Mouse (Mus musculus): ENCODE measurements at regions not wholly inside any gene's neighbourhood (a gene's known extent, or its start where the extent isn't known, plus 50 kb on each side); places are given as distances from the start of the nearest gene placed in this dataset.

GRCm38 (mm10) chr17:67504502-67505033 lies 128.0 kb downstream of the Lrrc30 start:
- DNase-seq (ENCODE audit: extremely low spot score, low read depth, low spot score) = no peak

- no peak for DNase-seq (ENCODE audit: extremely low spot score, low read depth, low spot score)
These were observed 129.2 kb downstream of the Lrrc30 start for GRCm38 (mm10) chr17:67503125-67503878.

GRCm38 (mm10) chr17:67502628-67503027 lies 129.9 kb downstream of the Lrrc30 start:
- no peak for DNase-seq (ENCODE audit: extremely low spot score, low read depth, low spot score)

- DNase-seq (ENCODE audit: extremely low spot score, low read depth, low spot score) = no peak
These were observed 132.5 kb downstream of the Lrrc30 start for GRCm38 (mm10) chr17:67499783-67500641.

DNA sequence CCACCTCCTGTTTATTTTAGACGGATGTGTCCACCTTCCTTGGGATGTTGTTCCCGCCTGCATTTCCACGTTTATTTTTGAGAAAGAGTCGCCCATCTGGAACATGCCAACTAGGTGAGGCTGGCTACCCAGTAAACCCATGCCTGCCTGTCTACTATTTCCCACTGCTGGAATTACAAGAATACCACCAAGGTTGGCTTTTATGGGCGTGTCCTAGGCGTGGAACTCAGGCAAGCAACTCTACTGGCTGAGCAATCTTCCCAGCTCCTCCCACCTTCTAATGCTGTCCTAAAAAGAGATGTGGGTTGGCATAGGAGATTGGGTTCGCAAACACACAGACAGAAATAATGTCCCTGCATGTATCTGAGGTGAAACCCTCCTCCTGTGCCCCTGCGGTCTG lies 135.1 kb downstream of the Lrrc30 start:
- no peak for DNase-seq (ENCODE audit: extremely low spot score, low read depth, low spot score)

DNA sequence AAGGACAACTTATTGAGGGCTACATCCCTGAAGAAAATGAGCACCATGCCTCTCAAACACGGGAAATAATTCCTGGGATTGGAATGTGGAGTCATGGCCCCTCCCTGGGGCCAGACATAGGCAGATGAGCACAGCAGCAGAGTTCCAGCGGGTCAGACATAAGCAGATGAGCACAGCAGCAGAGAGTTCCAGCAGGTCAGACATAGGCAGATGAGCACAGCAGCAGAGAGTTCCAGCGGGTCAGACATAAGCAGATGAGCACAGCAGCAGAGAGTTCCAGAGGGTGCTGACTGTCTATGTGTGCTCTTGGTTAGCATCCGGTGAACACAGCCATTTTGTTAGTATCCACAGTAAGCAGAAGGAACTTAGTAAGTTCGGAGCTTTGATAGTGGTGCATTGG lies 126.2 kb upstream of the Ptprm start:
- no peak for DNase-seq (ENCODE audit: extremely low spot score, low read depth, low spot score)

GRCm38 (mm10) chr17:67473137-67473536 lies 118.9 kb upstream of the Ptprm start:
- peak; percentile 24 for DNase-seq (ENCODE audit: extremely low spot score, low read depth, low spot score)

GRCm38 (mm10) chr17:67458851-67459421 lies 104.7 kb upstream of the Ptprm start:
- DNase-seq (ENCODE audit: extremely low spot score, low read depth, low spot score) = no peak

DNA sequence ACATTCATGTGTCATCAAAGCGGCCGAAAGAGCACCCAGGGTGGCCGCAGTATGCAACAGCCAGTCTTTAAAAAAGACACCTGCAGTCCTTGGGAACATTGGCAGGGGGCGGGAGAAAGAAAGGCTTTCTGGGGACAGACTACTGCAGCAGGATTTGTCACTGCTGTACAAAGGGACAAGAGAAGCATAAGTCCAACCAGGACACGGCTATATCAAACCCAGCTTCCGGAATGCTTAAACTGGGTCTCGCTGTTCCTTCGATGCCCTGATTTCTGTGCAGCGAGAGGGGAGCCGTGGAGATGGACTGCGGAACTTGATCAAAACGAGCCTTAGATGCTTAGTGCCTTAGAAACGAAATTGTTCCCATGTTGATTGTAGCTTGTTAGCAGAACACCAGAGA lies 97.7 kb upstream of the Ptprm start:
- no peak for DNase-seq (ENCODE audit: extremely low spot score, low read depth, low spot score)

DNA sequence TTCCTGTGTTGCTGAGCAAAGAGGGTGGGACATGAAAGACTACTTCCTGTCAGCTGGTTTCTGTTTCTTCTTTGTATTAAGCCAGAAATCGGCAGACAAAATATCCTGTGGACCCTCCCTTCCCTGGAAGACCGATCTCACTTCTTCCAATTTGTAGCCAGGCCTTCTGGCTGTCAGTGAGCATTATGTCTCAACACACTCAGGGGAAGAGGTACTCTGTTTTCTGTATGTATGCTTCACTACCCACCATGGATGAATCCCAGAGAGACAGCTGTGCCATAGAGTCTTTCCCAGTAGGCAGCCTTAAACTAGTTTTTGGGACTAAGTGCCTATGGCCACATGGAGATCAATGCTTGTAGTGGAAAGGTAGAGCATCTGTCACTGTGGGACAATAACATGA lies 96.8 kb upstream of the Ptprm start:
- DNase-seq (ENCODE audit: extremely low spot score, low read depth, low spot score) = no peak

DNA sequence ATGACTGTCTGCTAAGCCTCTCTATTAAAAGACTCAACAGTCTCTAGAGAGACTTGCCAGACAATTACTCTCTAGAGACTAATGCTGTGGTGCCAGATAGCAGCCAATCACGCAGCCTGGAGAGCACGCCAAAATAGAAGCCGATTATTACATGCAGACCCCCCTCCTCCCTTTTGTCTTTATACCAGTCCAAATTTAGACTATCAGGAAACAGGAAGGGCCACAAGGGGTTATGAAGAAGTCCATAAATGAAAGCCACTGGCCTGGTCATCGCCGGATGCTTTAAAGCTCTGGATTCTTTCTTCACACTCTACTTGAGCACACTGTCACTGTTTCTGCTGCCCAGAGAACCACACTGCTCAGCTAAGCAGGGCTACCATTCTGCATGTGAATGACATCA lies 95.8 kb upstream of the Ptprm start:
- no peak for DNase-seq (ENCODE audit: extremely low spot score, low read depth, low spot score)

DNA sequence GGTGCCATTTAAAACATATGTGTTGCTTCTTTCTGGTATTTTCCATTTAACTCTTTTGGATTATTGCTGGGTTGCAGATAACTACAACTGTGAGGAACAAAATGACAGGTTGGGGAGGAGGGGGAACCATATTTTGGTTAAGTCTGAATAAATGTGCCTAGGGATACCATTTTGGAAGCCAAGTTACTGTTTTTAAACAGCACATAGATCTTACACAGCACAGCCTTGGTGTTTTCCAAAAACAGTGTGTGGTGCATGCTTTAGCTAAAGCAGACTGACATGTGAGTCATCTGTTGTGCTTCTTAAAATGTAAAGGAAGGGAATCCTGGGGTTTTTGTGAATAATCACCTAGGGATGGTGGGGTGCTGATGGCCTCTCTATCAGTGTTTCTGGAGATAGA lies 91.7 kb upstream of the Ptprm start:
- DNase-seq (ENCODE audit: extremely low spot score, low read depth, low spot score) = no peak

DNA sequence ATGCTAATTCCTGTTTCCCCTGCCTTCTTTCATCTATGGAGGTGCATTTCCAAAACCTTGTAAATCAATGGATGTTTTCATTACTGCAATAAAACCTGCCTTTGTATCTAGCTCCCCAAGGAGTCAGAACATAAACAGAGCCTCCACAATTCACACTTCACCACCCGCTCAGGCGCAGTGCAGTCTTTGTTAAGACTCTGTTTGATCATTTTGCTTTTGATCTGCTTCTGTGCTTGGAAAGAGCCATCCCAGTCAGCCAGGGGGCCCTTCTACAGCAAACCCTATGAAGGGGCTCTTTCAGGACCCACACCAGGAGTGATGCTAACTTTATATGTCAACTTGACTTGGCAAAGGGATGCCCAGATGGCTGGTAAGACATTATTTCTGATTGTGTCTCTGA lies 86.7 kb upstream of the Ptprm start:
- no peak for DNase-seq (ENCODE audit: extremely low spot score, low read depth, low spot score)

GRCm38 (mm10) chr17:67419956-67420711 lies 65.9 kb upstream of the Ptprm start:
- no peak for DNase-seq (ENCODE audit: extremely low spot score, low read depth, low spot score)

- DNase-seq (ENCODE audit: extremely low spot score, low read depth, low spot score) = no peak
These were observed 58.4 kb upstream of the Ptprm start for GRCm38 (mm10) chr17:67412546-67413250.

DNA sequence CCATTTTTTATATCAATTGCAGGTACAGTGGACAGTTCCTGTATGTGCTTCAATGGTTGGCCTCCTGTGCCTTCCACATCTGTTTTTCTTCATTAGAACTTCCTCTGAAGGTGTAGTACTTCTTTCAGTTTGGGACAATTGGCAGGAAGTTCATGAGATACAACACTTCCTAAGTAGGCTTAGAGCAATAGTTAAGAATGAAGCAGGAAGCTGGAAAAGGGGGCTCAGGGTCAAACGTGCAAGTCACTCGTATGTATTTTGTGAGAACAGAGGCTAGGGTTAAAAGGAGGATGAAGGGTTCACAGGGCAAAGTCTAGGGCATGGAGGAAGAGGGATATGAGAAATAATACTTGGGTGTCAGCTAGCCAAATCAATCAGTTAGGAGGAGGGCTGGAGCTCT lies 55.7 kb upstream of the Ptprm start:
- DNase-seq (ENCODE audit: extremely low spot score, low read depth, low spot score) = no peak

DNA sequence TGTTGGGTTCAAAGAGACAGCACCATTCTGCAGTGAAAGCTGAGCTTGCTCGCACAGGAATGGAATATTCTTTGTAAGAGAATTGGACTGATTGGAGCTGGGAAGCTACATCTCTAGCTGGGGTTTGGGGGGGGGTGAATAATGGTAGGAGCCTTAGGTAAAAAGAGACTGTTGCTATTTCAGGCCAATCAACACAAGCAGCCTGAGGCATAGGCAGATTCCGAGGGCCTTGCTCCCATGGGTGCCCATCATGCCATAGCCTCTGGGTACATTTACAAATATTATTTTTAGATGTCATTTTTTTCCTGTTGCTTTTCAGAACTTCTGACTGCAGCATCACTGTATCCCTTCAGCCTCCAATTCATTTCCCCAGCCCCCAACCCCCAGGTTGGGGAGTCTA lies 51.7 kb upstream of the Ptprm start:
- no peak for DNase-seq (ENCODE audit: extremely low spot score, low read depth, low spot score)
